Mouse (Mus musculus) lung, postnatal 0 days (tissue): Measurements from ENCODE around the gene Tnfaip6.

Source experiments
- CTCF ChIP-seq: IDR thresholded peaks from 2 replicates; pipeline ENCODE4 v1.5.1; 2016; ENCODE audit warnings: antibody characterized with exemption, mild to moderate bottlenecking
- EP300 ChIP-seq: IDR thresholded peaks from 2 replicates; pipeline ENCODE4 v1.6.1; 2016; ENCODE audit warnings: antibody characterized with exemption, mild to moderate bottlenecking, control low read depth

DNA sequence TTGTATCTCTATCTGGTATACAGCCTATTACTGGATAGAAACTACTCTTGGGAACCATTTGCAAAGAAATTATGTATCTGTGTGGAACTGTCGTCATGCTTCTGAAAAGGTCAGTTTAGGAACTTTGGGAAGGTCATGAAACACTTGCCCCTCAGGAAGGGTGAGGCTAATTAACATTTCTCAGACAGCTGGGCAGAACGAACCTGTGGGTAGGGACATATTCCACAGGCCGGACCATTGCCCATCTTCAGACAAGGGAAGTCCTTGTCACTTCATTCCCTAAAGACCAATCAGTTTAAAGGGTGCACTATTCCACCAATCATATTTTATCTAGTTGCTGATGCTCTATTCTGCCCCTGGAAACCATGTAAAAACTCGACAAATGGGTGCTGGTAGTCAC is 10.7 kb upstream of the Tnfaip6 start:
- no peak for TF ChIP-seq CTCF
- no peak for TF ChIP-seq EP300
